Mouse (Mus musculus): ENCODE results near the gene Ncf2. TPM values are rescaled to one million over a fixed set of nuclear protein-coding genes. Genes with fewer than 3 reads are reported as not detected.

The Ncf2 gene
- polyA plus RNA-seq, 1 experiment, result 1.6 TPM

DNA sequence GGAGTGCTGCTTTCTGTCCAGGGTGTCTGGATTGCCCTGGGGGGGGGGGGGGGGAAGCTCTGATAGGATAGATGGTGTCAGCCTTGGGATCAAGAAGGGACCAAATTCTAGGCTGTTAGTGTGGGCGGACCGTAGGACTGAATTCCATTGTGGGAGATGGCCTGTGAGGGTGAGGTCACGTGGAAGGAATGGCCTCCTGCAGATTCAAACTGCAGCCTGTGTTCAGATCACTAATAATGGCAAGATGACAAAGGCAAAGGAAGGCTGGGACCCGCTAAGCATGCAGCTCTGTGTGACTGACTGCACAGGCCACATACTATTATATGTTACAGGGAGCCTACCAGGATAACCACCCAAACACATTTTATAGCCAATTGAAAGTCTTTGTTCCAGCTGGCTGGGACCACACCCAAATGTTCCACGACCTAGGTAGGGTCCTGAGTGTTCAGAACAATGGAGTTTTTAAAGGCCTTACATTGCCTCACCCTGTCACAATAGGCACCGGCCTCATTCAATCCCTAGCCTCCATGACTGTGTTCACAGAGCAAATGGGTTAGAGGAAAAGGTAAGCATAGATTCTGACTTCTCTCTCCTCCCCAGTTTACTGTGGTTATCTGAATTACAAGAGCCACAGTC is 6.4 kb upstream of the Ncf2 start:
- Histone ChIP-seq H3K4me1 (ENCODE audit: control insufficient read depth, insufficient read depth, low read length) (peaks cover 4% of the 10 kb centered on the region), H3K4me3 (ENCODE audit: low read depth, low read length) (no peak overlapping the region), H3K9me3 (replicated peaks; ENCODE audit: control insufficient read depth, insufficient read depth, low read length, poor library complexity, severe bottlenecking) (no peaks in the 10 kb centered on the region), H3K36me3 (ENCODE audit: control insufficient read depth, insufficient read depth, low read length, poor library complexity, severe bottlenecking) (no peaks in the 10 kb centered on the region), H3K9ac (ENCODE audit: low read depth, poor library complexity, severe bottlenecking) (no peak overlapping the region), H3K27me3 (ENCODE audit: control insufficient read depth, insufficient read depth, low read length, poor library complexity, severe bottlenecking) (no peaks in the 10 kb centered on the region), H3K27ac (ENCODE audit: insufficient read depth, low read length) (peak overlapping the region; percentile 95)
- TF ChIP-seq POLR2A (IDR thresholded peaks at IDR 0.05; ENCODE audit: insufficient read depth, low read length), result no peak

DNA sequence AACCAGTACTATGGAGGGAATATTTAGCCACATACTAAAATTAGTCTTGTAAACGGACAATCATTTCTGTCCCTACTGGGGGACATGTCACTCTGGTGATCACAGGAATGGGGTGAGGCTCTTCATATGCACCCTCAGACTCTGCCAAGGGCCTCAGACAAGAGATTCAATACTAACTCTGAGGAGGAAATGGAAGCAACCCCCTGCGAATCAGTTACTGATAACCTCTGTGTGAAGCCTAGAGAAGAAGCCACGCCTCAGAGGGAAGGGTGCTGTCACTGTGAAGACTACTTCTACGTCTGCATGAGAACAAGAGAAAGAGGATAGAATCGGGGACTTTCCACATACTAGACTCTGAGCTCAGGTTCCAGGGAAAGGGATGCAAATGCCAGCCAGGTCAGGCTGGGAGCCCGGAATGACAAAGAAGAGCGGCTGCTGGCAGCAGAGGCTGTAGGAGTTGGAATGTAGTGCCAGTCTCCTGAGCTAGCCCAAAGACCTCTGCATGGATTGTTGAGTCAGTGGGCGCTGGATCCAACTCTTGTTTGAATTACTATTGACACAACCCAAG is 4.2 kb upstream of the Ncf2 start:
- H3K27ac ChIP-seq (ENCODE audit: insufficient read depth, low read length), result peak overlapping the region; percentile 52
- peaks cover 6% of the 10 kb centered on the region for H3K4me1 ChIP-seq (ENCODE audit: control insufficient read depth, insufficient read depth, low read length)
- H3K9me3 ChIP-seq (replicated peaks; ENCODE audit: control insufficient read depth, insufficient read depth, low read length, poor library complexity, severe bottlenecking), result no peaks in the 10 kb centered on the region
- no peaks in the 10 kb centered on the region for H3K27me3 ChIP-seq (ENCODE audit: control insufficient read depth, insufficient read depth, low read length, poor library complexity, severe bottlenecking)
- H3K4me3 ChIP-seq (ENCODE audit: low read depth, low read length), result peak overlapping the region; percentile 24; the same call in 1 of the 2 replicates
- no peaks in the 10 kb centered on the region for H3K36me3 ChIP-seq (ENCODE audit: control insufficient read depth, insufficient read depth, low read length, poor library complexity, severe bottlenecking)
- TF ChIP-seq POLR2A (IDR thresholded peaks at IDR 0.05; ENCODE audit: insufficient read depth, low read length) (no peak), EP300 (IDR thresholded peaks at IDR 0.05; ENCODE audit: insufficient read depth, low read depth, low read length) (no peak), CTCF (IDR thresholded peaks at IDR 0.05; ENCODE audit: low read depth, low read length) (no peak)
- peak overlapping the region; percentile 49 for H3K9ac ChIP-seq (ENCODE audit: low read depth, poor library complexity, severe bottlenecking)

DNA sequence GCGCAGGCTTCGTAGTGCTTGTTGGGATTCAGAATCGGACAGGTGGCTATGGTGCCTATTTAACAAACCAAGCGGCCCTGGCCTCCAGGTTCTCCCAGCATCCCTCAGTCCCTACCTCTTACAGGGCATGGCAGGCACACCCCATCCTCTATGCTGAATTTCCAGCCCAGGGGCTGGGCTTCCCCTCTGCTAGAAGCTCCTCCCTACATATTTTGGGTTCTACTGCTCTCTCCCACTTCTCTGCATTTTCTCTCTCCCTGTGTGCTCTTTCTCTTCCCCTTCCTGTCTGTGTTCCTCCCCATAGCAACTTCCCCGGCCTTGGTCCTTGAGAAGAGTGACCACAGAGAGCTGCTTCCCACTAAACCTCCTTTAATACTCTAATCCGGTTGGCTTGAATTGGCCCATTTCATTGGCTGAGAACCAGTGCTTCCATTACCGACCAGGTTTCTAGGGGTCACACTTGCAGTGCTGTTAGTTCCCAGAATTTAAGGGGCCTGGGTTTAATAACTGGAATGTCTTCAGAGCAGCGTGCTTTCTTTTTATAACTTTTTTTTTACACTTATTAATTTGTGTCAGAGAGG is 3.2 kb upstream of the Ncf2 start:
- Histone ChIP-seq H3K9ac (ENCODE audit: low read depth, poor library complexity, severe bottlenecking) (peak overlapping the region; percentile 49), H3K36me3 (ENCODE audit: control insufficient read depth, insufficient read depth, low read length, poor library complexity, severe bottlenecking) (no peaks in the 10 kb centered on the region), H3K27ac (ENCODE audit: insufficient read depth, low read length) (peak overlapping the region; percentile 73), H3K9me3 (replicated peaks; ENCODE audit: control insufficient read depth, insufficient read depth, low read length, poor library complexity, severe bottlenecking) (no peaks in the 10 kb centered on the region), H3K4me3 (ENCODE audit: low read depth, low read length) (no peak overlapping the region), H3K27me3 (ENCODE audit: control insufficient read depth, insufficient read depth, low read length, poor library complexity, severe bottlenecking) (no peaks in the 10 kb centered on the region), H3K4me1 (ENCODE audit: control insufficient read depth, insufficient read depth, low read length) (peaks cover 6% of the 10 kb centered on the region)
- TF ChIP-seq EP300 (IDR thresholded peaks at IDR 0.05; ENCODE audit: insufficient read depth, low read depth, low read length), result no peak
- no peak for TF ChIP-seq POLR2A (IDR thresholded peaks at IDR 0.05; ENCODE audit: insufficient read depth, low read length)
- TF ChIP-seq CTCF (IDR thresholded peaks at IDR 0.05; ENCODE audit: low read depth, low read length), result no peak

DNA sequence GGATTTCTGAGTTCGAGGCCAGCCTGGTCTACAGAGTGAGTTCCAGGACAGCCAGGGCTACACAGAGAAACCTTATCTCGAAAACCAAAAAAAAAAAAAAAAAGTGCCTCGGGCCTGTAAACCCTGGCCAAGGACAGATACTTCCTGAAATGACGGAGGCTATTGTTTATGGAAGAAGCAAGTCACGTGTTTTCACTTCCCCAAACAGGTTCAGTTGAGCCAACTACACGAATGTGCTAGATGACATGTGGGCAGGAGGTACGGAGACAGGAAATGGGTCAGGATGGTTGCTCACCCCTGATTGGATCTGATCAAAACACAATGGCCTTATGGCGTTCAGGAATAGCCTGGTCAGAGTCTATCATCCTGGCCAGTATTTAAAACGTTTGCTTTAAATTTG is 1.9 kb upstream of the Ncf2 start:
- Histone ChIP-seq H3K9me3 (replicated peaks; ENCODE audit: control insufficient read depth, insufficient read depth, low read length, poor library complexity, severe bottlenecking) (no peaks in the 10 kb centered on the region), H3K9ac (ENCODE audit: low read depth, poor library complexity, severe bottlenecking) (no peak overlapping the region), H3K27ac (ENCODE audit: insufficient read depth, low read length) (no peak overlapping the region), H3K4me1 (ENCODE audit: control insufficient read depth, insufficient read depth, low read length) (peaks cover 6% of the 10 kb centered on the region), H3K27me3 (ENCODE audit: control insufficient read depth, insufficient read depth, low read length, poor library complexity, severe bottlenecking) (no peaks in the 10 kb centered on the region), H3K36me3 (ENCODE audit: control insufficient read depth, insufficient read depth, low read length, poor library complexity, severe bottlenecking) (no peaks in the 10 kb centered on the region), H3K4me3 (ENCODE audit: low read depth, low read length) (no peak overlapping the region)
- TF ChIP-seq EP300 (IDR thresholded peaks at IDR 0.05; ENCODE audit: insufficient read depth, low read depth, low read length) (no peak), POLR2A (IDR thresholded peaks at IDR 0.05; ENCODE audit: insufficient read depth, low read length) (no peak), CTCF (IDR thresholded peaks at IDR 0.05; ENCODE audit: low read depth, low read length) (no peak)

DNA sequence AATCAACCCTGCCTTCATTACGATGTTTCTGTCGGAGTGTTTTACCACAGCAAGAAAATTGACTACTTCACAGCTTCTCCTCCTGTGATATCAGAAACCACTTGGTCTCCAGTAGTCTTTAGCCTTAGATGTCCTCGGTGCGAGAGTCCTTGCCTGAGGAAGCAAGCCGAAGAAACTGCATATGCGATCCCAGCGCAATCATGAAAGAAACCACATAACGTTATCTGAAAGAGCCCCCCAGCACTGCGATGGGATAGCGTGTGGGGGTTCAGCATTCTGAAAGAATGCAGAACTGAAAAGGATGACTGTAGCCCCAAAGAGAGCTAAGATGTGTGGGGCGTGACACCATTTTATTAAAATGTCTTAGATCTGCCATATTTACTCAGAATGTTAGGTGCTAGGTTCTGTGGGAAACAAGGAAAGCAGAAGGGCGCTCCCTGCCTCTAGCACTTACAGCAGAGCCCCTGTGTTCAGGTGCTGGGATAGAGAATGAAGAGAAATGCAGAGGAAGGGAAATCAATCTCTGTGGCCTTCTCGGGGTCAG is 711 bp downstream of the Ncf2 start:
- no peak overlapping the region for H3K9ac ChIP-seq (ENCODE audit: low read depth, poor library complexity, severe bottlenecking)
- H3K36me3 ChIP-seq (ENCODE audit: control insufficient read depth, insufficient read depth, low read length, poor library complexity, severe bottlenecking), result no peaks in the 10 kb centered on the region
- no peak for TF ChIP-seq POLR2A (IDR thresholded peaks at IDR 0.05; ENCODE audit: insufficient read depth, low read length)
- TF ChIP-seq EP300 (IDR thresholded peaks at IDR 0.05; ENCODE audit: insufficient read depth, low read depth, low read length), result no peak
- no peak for TF ChIP-seq CTCF (IDR thresholded peaks at IDR 0.05; ENCODE audit: low read depth, low read length)
- H3K4me1 ChIP-seq (ENCODE audit: control insufficient read depth, insufficient read depth, low read length), result peaks cover 2% of the 10 kb centered on the region
- no peak overlapping the region for H3K4me3 ChIP-seq (ENCODE audit: low read depth, low read length)
- no peak overlapping the region for H3K27ac ChIP-seq (ENCODE audit: insufficient read depth, low read length)
- no peaks in the 10 kb centered on the region for H3K9me3 ChIP-seq (replicated peaks; ENCODE audit: control insufficient read depth, insufficient read depth, low read length, poor library complexity, severe bottlenecking)
- no peaks in the 10 kb centered on the region for H3K27me3 ChIP-seq (ENCODE audit: control insufficient read depth, insufficient read depth, low read length, poor library complexity, severe bottlenecking)

DNA sequence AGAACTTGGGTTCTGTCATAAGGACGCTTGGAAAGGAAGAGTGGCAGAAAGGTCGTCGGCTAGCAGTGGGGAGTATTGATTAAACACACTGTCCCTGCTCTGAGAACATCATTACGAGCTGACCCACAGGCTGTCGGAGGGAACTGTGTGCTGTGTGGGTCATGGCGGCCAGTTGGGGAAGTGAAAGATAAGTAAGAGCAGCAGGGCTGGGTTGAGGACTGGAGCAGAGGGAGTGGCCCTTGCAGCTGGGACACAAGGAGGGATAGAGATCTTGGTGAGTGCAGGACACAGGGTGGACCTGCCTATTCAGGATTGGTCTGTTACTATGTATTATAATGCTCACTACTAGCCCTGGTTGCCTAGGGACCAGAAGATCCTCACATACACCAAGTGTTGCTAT is 4.9 kb downstream of the Ncf2 start:
- no peak overlapping the region for H3K9ac ChIP-seq (ENCODE audit: low read depth, poor library complexity, severe bottlenecking)
- H3K4me1 ChIP-seq (ENCODE audit: control insufficient read depth, insufficient read depth, low read length), result peaks cover 7% of the 10 kb centered on the region
- H3K36me3 ChIP-seq (ENCODE audit: control insufficient read depth, insufficient read depth, low read length, poor library complexity, severe bottlenecking), result no peaks in the 10 kb centered on the region
- no peak overlapping the region for H3K4me3 ChIP-seq (ENCODE audit: low read depth, low read length)
- H3K27me3 ChIP-seq (ENCODE audit: control insufficient read depth, insufficient read depth, low read length, poor library complexity, severe bottlenecking), result no peaks in the 10 kb centered on the region
- H3K9me3 ChIP-seq (replicated peaks; ENCODE audit: control insufficient read depth, insufficient read depth, low read length, poor library complexity, severe bottlenecking), result no peaks in the 10 kb centered on the region
- TF ChIP-seq POLR2A (IDR thresholded peaks at IDR 0.05; ENCODE audit: insufficient read depth, low read length), result no peak
- TF ChIP-seq CTCF (IDR thresholded peaks at IDR 0.05; ENCODE audit: low read depth, low read length), result no peak
- no peak for TF ChIP-seq EP300 (IDR thresholded peaks at IDR 0.05; ENCODE audit: insufficient read depth, low read depth, low read length)
- H3K27ac ChIP-seq (ENCODE audit: insufficient read depth, low read length), result no peak overlapping the region

Measured in ES-Bruce4 (cell line).